Mouse (Mus musculus): ENCODE results near the gene Cldn10.
"Not testable (repeated sequence)": the region's sequence is repeated elsewhere in the genome, so short reads cannot be mapped to it uniquely, and the experiment has no call there.

Gene Cldn10

GRCm38 (mm10) chr14:118787621-118788020 is at the start of gene Cldn10:
Gene Cldn10, plus strand, starts transcription at chr14:118787908.
- DNase-seq: no peak

GRCm38 (mm10) chr14:118741780-118742179 is 45.9 kb upstream of the Cldn10 start:
- DNase-seq: no peak

GRCm38 (mm10) chr14:118742862-118743261 is 44.8 kb upstream of the Cldn10 start:
- DNase-seq: no peak

GRCm38 (mm10) chr14:118749068-118749467 is 38.6 kb upstream of the Cldn10 start:
- DNase-seq: no peak

GRCm38 (mm10) chr14:118749715-118750114 is 38.0 kb upstream of the Cldn10 start:
- no peak for DNase-seq

GRCm38 (mm10) chr14:118750505-118751192 is 37.1 kb upstream of the Cldn10 start:
- DNase-seq: no peak

- no peak for DNase-seq
Observed at GRCm38 (mm10) chr14:118751193-118751753, 36.4 kb upstream of the Cldn10 start.

- no peak for DNase-seq
Observed at GRCm38 (mm10) chr14:118756015-118756414, 31.7 kb upstream of the Cldn10 start.

GRCm38 (mm10) chr14:118756566-118756965 is 31.1 kb upstream of the Cldn10 start:
- no peak for DNase-seq

GRCm38 (mm10) chr14:118763362-118763761 is 24.3 kb upstream of the Cldn10 start:
- not testable (repeated sequence) for DNase-seq

GRCm38 (mm10) chr14:118763917-118764495 is 23.7 kb upstream of the Cldn10 start:
- DNase-seq: no peak

GRCm38 (mm10) chr14:118765306-118765705 is 22.4 kb upstream of the Cldn10 start:
- no peak for DNase-seq

- no peak for DNase-seq
Observed at GRCm38 (mm10) chr14:118765951-118766350, 21.8 kb upstream of the Cldn10 start.

GRCm38 (mm10) chr14:118766368-118766767 is 21.3 kb upstream of the Cldn10 start:
- no peak for DNase-seq

GRCm38 (mm10) chr14:118767673-118768353 is 19.9 kb upstream of the Cldn10 start:
- DNase-seq: peak; percentile 72 to 81

GRCm38 (mm10) chr14:118768354-118768713 is 19.4 kb upstream of the Cldn10 start:
- no peak for DNase-seq

GRCm38 (mm10) chr14:118773668-118774067 is 14.0 kb upstream of the Cldn10 start:
- DNase-seq: no peak

GRCm38 (mm10) chr14:118774507-118775428 is 12.9 kb upstream of the Cldn10 start:
- DNase-seq: peak in 1 of 2 experiments; percentile 24

- DNase-seq: no peak
Observed at GRCm38 (mm10) chr14:118775554-118775953, 12.2 kb upstream of the Cldn10 start.

- DNase-seq: peak in 1 of 2 experiments; percentile 6
Observed at GRCm38 (mm10) chr14:118776372-118776771, 11.3 kb upstream of the Cldn10 start.

- no peak for DNase-seq
Observed at GRCm38 (mm10) chr14:118777478-118777877, 10.2 kb upstream of the Cldn10 start.

GRCm38 (mm10) chr14:118781601-118782000 is 6.1 kb upstream of the Cldn10 start:
- no peak for DNase-seq

GRCm38 (mm10) chr14:118782241-118782640 is 5.5 kb upstream of the Cldn10 start:
- no peak for DNase-seq

Data from lung, postnatal 4 days (tissue).